Mouse (Mus musculus) left cerebral cortex, postnatal 10 days (tissue): ENCODE results near the gene Snx13. TPM values are rescaled to one million over a fixed set of nuclear protein-coding genes. Genes with fewer than 3 reads are reported as not detected.

Experiments used
- DNase-seq, 2 experiments: peaks; one replicate each; pipeline ENCODE4 v3.0.0; 2021 to 2022; ENCODE audit warnings: low spot score in 2 of 2, mixed read lengths in 1 of 2; ENCODE audit errors: extremely low spot score in 1 of 2
- intact Hi-C: fragments of 180-260 bp; cut with DNase I; formaldehyde crosslinking; loops from one replicate; pipeline ENCODE4 v1.15.1; 2025
- total RNA-seq, 2 experiments: library from RNA; stranded (reverse); gene quantifications; 2 replicates each; pipeline ENCODE4 v1.2.3; 2021

The Snx13 gene
- 10 to 100 TPM; 51.8 to 54.6 TPM for total RNA-seq

DNA sequence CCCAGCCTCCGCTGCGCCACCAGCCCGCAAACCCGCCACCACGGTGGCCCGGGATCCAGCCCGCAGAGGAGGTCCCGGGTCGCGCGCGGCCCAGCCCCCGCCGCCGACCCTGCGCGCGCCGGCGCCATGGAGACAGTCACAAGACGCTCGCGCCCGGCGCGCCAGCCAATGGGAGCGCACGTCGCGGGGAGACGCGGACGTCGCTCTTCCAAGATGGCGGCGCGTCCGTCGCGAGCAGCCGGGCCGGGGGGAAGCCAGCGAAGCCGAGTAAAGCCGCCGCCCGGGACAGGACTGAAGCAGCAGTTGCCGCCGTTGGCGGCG lies at the start of gene Snx13:
TSS of gene Snx13 (plus strand) at position 188 of the 321 bp plus-strand sequence.
- intact Hi-C loops: no loop called here
- DNase-seq: peak; percentile 83 to 96

DNA sequence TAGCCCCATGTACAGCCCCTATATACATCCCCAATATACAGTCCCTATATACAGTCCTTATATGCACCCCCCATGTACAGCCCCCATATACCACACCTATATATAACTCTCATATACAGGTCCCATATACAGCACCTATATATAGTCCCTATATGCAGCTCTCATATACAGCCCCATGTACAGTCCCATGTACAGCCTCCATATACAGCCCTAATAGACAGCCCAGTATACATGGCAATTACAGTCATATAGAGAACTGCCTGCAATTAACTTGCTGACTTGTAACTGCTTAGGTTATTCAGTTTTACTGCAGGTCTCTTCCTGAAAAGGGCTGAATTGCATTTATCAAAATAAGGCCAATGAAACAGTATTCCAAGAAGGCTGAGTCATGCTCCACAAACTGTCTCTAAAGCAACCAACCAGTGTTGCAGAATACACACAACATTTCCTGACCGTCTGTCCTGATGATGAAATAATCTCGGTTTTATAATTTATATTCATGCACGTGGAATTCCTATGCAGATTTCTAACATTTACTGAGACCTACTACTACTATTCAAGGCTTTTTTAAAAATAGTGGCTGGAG lies 49.3 kb upstream of the Snx13 start:
- intact Hi-C loops: loop anchor here (5.0 kb wide), 1 partner anchor 90 kb away; no protein-coding TSS in a partner anchor
- DNase-seq: no peak

DNA sequence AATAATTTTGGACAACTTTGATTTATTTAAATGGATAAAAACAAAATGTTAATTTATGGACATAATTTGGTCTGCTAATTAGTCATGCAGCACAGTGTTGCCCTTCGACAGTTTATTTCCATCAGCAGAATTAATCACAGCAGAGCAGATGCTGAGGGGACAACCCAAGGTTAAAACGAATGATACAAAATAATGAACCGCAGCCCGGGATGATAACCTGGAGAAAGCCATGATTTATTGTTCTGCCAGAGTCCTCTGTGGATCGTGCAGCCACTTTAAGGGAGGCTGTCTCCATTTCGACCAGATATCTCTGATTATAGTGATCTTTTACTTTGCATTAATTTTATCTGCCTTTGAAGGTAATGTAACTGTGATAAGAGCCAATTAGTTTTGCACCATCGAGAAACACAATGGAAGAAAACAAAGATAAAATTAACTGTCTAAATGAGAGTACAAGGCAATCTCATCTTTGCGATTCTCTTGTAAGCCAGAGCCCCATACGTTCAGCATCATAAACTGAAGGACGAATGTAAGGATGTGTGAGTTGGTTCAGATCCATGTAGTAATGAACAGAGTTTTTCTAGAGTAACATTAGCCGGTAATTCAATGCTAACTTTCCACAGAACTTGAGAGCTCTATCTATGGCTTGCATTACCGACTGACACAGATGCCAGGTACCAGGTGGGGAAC lies 48.1 kb upstream of the Snx13 start:
- DNase-seq: no peak
- intact Hi-C loops: loop anchor here (5.0 kb wide), 1 partner anchor 92 kb away; no protein-coding TSS in a partner anchor

DNA sequence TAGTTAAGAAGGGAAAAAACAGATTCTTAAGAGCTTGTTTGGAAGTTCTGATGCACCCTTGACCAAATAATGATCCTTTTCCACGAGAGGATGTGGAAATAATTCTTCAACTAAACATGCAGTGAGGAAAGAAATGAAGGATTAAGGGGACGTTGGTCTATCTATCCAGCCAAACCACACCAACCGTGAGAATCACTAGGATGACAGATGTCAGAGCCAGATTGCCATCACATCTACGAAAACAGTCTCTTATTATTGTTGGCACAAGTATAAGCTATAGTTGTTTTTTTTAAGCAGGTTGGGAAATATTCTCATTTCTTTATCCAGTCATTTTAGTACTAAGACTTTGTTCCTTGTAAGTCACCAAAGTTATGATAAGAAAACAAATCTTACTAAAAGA lies 46.7 kb upstream of the Snx13 start:
- no peak for DNase-seq
- intact Hi-C loops: no loop called here

DNA sequence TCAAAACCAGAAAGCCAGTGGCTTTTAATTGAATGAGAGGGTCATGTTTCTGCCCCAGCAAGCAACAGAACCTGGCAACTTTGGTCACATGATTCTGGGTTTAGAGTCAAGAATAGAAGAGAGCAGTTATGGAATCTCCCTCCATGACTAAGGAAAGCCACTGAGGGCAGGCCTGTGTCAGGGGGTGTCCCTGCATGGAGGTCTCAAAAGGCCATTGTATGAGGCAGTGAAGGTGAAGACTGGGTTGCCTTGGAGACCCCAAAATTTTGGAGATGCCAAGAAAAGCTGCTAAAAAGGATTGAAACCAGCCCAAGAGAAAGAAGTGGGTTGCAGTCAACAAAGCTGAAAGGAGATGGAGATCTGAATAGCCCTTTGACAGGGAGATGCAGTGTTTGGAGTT lies 41.2 kb upstream of the Snx13 start:
- DNase-seq: no peak
- intact Hi-C loops: no loop called here

DNA sequence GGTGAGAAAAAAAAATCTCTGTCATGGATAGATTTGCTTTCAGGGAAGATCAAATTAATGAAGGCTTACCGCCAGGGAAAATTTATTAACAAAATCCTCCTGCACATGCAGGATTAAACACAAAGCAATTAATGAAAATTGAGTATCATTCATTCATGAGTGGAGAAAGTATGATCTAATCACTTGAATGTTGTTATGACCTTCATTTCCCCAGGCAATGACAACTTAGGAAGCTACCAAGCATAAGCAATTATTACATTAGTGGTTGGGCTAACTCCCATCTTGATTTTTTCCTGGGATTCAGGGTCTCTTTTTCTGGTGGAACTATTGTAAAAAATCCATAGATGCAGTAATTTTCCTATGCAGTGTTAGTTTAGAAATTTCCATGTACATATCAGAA lies 39.1 kb upstream of the Snx13 start:
- no peak for DNase-seq
- intact Hi-C loops: no loop called here

DNA sequence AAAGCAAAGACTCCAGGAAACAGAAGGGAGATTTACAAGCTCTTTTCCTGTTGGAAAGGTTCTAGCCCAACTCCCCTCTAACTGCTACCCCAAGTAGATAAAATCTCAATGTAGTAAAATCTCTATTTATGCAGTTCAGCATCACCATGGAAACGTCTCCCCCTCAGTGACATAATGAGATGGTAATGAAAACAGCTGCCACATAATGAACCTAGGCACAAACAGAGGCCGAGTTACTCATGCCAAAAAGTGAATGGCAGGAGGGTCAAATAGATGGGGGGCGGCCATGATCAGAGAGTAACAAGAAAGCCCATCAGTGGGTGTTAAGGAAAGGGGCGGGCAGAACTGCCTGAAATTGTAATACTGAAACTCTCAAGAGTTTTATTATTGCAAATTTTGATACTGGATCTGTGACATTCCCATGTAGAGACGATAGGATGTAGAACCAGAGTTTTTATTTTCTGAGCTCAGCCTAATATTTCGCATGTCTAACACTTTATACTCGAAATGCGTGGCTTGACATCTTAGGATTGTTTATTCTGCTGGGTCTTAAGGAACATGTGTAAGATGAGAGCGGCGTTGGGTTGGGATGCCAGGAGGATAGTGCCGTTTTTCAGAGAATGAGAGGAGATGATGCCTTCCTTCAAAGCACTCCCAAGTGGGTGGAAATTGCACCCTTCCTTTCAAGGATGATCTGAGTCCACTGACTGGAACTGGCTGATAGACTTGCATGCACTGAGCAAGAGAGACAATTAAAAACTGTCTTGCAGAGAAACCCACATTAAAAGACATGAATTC lies 38.4 kb upstream of the Snx13 start:
- intact Hi-C loops: no loop called here
- DNase-seq: peak in 1 of 2 experiments; percentile 53

DNA sequence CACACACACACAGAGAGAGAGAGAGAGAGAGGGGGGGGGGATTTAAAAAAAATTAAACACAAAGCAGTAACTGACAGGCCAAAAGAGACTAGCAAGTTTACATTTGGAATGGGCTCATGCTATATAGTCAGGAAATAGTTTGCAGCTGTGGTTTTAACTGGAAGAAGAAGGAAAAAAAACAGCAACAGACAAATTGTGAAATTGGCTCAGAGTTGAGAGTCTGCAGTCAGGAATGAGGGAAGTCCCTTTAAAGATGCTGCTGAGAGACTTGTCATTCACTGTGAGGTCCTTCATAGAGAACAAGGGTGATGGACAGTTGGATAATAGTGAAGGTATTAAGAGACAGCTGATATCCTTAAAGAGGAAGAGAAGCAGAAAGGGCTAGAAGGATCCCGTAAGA lies 35.5 kb upstream of the Snx13 start:
- DNase-seq: no peak
- intact Hi-C loops: no loop called here

DNA sequence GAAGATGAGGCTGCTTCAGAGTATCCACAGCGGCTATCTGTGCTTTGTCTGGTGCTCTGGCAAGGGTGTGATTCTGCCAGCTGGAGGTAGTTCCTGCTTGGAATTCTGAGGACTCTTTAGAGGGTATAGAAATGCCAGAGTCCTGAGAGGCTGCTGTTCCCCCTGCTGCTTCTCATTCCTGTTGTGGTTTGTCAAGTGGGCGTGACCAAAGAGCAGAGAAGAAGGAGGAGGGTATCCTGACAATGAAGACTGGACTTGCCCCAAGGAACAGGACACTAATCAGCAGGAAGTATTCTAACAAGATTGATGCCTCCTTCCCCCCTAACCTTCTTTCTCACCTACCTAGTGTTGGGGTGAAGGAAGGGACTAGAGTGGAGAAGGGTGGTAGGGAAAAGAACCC lies 33.0 kb upstream of the Snx13 start:
- DNase-seq: no peak
- intact Hi-C loops: no loop called here

DNA sequence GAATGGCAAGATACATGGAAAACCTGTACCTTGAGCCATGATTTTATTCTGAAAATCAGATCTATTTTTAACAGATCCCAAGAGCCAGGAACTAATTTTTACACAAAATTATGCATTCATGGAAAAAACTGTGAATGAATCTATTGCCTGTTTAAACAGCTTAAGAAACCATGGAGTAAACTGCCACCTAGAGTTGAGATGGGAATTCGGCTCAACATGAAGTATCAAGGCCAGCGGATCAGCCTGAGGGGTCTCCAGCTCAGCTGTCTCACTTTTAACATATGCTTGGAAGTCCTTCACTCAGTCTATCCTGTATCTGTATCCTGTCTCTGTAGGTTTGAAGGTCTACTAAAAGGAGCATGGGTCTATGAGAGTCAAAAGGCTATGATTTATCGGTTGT lies 30.9 kb upstream of the Snx13 start:
- intact Hi-C loops: loop anchor here (2.0 kb wide), 1 partner anchor 351 kb away; no protein-coding TSS in a partner anchor
- DNase-seq: peak in 1 of 2 experiments; percentile 48

DNA sequence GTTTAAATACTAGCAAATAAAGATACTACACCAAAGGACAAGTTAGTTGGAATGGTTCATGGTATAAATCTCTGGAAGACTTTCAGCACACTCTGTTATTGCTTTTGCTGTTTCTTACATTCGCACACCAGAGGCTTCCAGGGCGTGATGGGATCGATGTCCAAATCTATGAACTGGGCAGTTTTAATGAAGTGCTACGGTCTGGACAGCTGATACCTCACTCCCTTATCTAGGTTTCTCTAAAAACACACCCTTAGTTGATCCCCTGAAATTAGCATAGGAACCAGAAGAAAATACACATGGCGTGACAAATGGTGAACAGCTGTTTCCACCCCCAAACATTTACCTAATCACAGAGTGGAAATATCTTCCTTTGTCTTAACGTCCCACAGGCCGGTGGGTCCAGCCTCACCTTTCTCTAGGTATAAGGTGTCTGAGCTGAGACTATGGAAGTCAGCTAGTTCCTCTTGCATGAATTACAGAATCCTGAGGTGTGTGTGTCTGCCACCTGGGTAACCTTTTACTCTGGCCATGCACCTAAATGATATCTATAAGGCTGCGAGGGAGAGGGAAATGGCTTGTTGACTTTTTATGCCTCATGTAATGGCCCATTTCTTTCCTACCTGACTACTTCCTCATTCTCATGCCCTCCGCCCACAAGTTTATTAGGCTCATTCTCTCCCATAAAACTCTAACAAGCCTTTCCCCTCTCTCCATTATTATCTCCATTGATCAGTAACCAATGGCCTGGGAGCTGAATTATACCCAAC lies 30.3 kb upstream of the Snx13 start:
- DNase-seq: no peak
- intact Hi-C loops: loop anchor here (2.0 kb wide), 1 partner anchor 352 kb away; no protein-coding TSS in a partner anchor

DNA sequence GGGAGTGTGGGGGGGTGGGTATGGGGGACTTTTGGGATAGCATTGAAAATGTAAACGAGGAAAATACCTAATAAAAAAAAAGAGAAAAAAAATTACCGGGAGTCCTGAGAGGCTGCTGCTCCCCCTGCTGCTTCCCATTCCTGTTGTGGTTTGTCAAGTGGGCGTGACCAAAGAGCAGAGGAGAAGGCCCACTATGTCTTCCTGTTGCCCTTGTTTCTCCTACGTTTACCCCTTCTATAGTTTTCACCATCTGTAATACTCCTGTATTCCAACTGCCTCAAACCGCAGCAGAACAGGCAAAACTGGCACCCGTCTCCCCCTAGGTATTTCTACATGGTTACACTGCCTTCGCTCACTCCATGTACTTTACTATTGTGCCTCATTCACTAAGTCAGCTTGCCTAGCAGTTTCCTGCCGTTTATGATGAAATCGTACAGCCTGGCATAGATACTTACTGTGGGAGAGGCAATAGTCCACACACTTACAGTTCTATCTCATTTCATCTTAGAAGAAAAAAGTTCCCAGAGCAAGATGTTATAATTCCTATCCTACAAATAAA lies 28.2 kb upstream of the Snx13 start:
- DNase-seq: no peak
- intact Hi-C loops: no loop called here

DNA sequence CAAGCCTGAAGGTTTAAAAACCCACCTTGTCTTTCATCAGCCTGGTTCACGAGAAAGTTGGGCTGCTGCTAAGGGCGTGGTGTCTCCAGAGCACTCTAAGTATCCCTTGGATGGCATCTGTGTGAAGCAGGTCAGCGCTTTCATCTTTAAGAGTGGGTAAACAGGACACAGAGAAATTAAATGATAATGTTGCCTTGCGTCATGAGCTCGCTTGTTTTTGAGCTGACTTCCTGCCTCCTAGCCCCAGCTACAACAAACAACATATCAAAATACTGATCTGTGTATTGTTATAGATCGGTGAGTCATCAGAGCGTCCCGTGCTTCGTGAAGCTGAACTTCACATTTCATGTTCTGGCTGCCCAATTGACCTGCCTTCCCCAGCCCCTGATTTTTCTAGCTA lies 25.7 kb upstream of the Snx13 start:
- intact Hi-C loops: no loop called here

DNA sequence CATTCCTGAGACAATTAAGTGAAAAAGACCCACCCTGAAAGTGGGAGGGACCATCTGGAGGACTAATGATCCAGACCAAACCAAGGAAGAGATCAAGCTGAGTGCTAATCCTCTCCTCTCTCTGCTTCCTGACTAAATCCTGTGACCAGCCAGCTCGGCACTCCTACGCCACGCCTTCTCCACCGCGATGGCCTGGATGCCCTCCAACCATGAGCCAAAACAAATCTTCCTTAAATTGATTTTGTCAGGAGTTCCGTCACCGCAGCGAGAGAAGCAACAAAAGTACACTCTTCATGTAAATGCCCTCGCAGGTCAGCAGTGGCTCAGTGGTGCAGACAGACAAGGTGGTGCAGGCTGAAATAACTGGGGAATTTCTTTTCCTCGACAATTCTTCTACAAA lies 24.9 kb upstream of the Snx13 start:
- intact Hi-C loops: no loop called here
- no peak for DNase-seq

More for the DNA sequence above, 25.7 kb upstream of the Snx13 start:
- no peak for DNase-seq

DNA sequence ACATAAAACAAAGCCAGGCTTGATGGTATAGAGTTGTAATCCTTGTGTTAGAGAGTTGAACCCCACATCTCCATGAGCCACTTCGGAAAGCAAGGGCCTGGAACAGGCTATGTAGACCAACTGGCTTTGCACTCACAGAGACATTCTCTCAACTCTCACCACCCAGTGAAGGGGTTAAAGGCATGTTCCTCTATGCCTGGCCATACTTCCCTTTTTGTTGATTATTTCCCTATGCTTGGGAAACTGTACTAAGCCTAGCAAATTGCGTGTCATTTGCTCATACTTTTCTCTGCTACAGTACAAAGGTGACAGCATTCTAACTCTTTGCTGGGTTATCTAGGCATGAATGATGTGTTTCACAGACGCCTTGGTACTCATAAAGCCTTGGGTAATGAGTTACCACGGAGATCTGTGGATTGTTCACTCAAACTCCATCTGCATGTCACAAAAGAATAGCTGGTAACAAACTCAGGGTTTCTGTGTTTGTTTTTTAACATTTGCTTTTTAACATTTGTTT lies 21.0 kb upstream of the Snx13 start:
- no peak for DNase-seq
- intact Hi-C loops: no loop called here

DNA sequence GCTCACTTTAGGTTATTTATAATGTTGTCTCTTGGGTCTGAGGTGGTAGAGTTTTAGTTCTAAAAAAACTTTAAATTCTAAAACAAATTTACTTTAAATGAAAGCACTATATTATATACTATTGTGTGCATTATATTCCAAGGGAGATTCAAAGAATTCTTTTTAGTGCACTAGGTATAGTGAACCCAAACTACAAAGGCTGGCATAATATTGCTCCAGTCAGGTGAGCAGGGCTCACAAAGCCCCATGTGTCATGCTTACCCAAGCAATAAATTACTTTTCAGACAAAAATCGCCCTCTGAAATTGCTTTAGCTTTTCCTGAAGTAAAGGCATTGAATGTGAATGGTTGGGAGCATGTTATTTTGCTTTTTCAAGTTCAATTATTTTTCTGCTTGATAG lies 19.5 kb upstream of the Snx13 start:
- intact Hi-C loops: no loop called here
- no peak for DNase-seq

DNA sequence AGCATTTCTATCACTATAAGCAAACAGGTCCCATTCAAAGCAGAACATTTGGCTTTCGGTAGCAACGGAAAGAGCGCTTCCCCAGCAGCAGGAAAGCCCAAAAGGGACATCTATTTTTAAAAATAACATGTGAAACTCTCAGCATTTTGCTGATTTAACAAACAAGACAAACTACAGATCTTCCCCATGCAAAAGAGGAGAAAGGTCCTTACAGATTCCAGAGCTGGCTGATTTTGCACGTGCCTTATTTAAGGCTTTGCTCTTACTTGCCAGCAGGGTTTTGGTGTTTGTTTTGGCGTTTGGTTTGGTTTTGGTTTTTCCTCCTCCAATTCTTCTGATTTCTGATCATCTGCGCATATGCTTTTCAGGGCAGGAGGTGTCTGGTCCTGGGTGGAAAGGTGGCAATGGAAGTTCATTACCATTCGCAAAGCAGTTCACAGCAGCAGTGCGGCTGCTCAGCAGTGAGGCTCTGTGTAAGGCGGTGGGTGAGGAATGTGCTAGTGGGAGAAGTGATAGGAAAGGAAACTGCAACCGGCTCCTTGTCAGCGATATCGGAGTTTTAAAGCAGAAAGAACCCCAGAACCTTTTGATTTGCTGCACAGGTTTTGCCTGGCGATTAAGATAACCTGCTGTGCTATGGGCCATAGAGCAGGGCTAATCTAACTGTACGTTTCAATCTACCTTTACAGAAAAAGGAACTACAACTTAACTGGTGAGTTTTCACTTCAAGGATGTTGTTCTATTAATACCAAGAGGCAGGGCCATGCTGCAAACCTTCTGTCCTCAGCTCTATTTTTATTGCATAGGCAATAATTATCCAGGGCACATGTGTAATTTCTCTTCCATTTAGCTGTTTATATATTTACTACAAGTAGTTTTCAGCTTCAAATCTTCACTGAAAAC lies 8.1 kb upstream of the Snx13 start:
- intact Hi-C loops: no loop called here
- DNase-seq: no peak

DNA sequence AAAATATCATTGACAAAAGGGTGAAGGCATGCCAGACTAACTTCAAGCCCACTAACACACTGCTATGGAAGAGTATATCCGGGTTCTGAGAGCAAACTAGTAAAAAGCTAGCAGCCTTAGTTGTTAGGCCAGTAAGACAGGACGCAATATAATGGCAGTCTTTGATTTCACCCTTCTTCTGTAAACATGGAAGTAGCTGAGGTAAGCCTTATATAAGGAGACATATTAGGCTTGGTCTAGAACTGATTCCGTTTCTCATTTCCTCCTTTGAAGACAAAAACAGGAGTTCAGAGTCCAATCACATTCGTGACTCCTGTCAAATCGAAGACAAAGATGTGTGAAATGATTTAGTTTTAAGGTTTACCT lies 7.4 kb upstream of the Snx13 start:
- intact Hi-C loops: no loop called here

More for the DNA sequence above, 7.4 kb upstream of the Snx13 start:
- no peak for DNase-seq
